Mouse (Mus musculus) heart, postnatal 4 days (tissue): ENCODE measurements around the gene Vmn2r84. TPM values are rescaled to one million over a fixed set of nuclear protein-coding genes. Genes with fewer than 3 reads are reported as not detected.

ENCODE experiments used
- total RNA-seq, 2 experiments: library from RNA; stranded (reverse); gene quantifications; 2 replicates each; pipeline ENCODE4 v1.2.3; 2021

Vmn2r84 gene
- total RNA-seq, 2 experiments from 2014 or later, result not detected

Other genes starting within 250 kb of the Vmn2r84 start
- not detected for gene Olfr825, start 227.6 kb downstream of the Vmn2r84 start, total RNA-seq
- not detected for gene Olfr826, start 210.1 kb downstream of the Vmn2r84 start, total RNA-seq
- gene Olfr827, start 179.9 kb downstream of the Vmn2r84 start, total RNA-seq, result not detected
- gene Neurod4, start 114.1 kb downstream of the Vmn2r84 start, total RNA-seq, result not detected
- gene Tespa1, start 71.5 kb downstream of the Vmn2r84 start, total RNA-seq, result under 1 TPM; 0.33 to 0.50 TPM
- gene Vmn2r85, start 35.4 kb upstream of the Vmn2r84 start, total RNA-seq, result not detected
- gene Vmn2r86, start 61.7 kb upstream of the Vmn2r84 start, total RNA-seq, result not detected
- gene Vmn2r87, start 103.1 kb upstream of the Vmn2r84 start, total RNA-seq, result not detected